1 mouse cellular context compared by ENCODE assay signal in the genomic region with DNA sequence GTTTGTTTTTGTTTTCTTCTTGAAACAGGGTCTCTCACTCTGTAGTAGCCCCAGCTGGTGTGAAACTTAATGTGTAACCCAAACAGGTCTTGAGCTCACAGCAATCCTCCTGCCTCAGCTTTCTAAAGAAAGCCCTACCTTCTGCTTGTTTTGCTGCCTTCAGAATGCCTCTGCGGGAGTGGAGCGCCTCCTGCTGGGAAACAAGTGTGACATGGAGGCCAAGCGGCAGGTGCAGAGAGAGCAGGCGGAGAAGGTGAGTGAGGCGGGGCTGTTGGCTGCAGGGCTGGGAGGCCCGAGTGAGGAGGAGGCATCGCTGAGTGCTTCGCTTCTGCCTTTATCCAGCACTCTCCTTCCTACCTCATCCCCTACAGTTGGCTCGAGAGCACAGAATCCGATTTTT.
TF ChIP-seq lines count a peak whose summit lies in the region.

No protein-coding gene starts in this region.

TF ChIP-seq in MEL, 35 proteins besides CTCF, POLR2A, EP300 and RAD21 (continued from another document):
- TF ChIP-seq RCOR1 (IDR thresholded peaks at IDR 0.05; ENCODE audit: low read depth, low read length) = no peak
- TF ChIP-seq E2F4 (IDR thresholded peaks at IDR 0.05; ENCODE audit: borderline replicate concordance, low read depth, low read length) = no peak
- TF ChIP-seq NELFE (IDR thresholded peaks at IDR 0.05; ENCODE audit: low read depth, low read length) = no peak
- no peak for TF ChIP-seq GABPA (IDR thresholded peaks at IDR 0.05; ENCODE audit: low read depth, low read length)
- TF ChIP-seq GATA1 (IDR thresholded peaks at IDR 0.05; ENCODE audit: low read depth, low read length) = no peak
